Mouse (Mus musculus) stomach, embryonic 14.5 days (tissue): ENCODE data around the gene Klhl11. TPM values are rescaled to one million over a fixed set of nuclear protein-coding genes. Genes with fewer than 3 reads are reported as not detected.
A peak's percentile ranks its signal among the peaks of the same experiment; 100 is the strongest.

ENCODE experiments used
- ATAC-seq: fragments of 200-750 bp; cut with Nextera tagmentation; 2 replicates; pipeline ENCODE4 v1.8.0; 2017; ENCODE audit warnings: low read depth, moderate TSS enrichment; ENCODE audit not compliant: insufficient number of reproducible peaks, insufficient read depth, low FRiP score
- H3K27ac ChIP-seq: fragments of 300-500 bp; sonication (generic); 2 replicates; pipeline ENCODE4 v1.5.1; 2014; ENCODE audit warnings: mild to moderate bottlenecking, low read length, moderate library complexity, mixed read lengths
- H3K27me3 ChIP-seq: fragments of 300-500 bp; sonication (generic); 2 replicates; pipeline ENCODE4 v1.6.1; 2014; ENCODE audit warnings: low read length, control low read depth, mixed read lengths; ENCODE audit not compliant: control insufficient read depth, insufficient read depth
- H3K36me3 ChIP-seq: fragments of 300-500 bp; sonication (generic); 2 replicates; pipeline ENCODE4 v1.6.1; 2014; ENCODE audit warnings: mild to moderate bottlenecking, control low read depth, low read length, moderate library complexity, mixed read lengths; ENCODE audit not compliant: control insufficient read depth, insufficient read depth
- H3K4me1 ChIP-seq: fragments of 300-500 bp; sonication (generic); 2 replicates; pipeline ENCODE4 v1.6.1; 2014; ENCODE audit warnings: low read length, control low read depth, mixed read lengths; ENCODE audit not compliant: control insufficient read depth, insufficient read depth
- H3K4me2 ChIP-seq: fragments of 300-500 bp; sonication (generic); replicated peaks from 2 replicates; pipeline ENCODE4 v1.6.1; 2014; ENCODE audit warnings: low read depth, low read length, control low read depth
- H3K4me3 ChIP-seq: fragments of 300-500 bp; sonication (generic); 2 replicates; pipeline ENCODE4 v1.5.1; 2014; ENCODE audit warnings: low read depth, low read length, control low read depth
- H3K9ac ChIP-seq: fragments of 300-500 bp; sonication (generic); replicated peaks from 2 replicates; pipeline ENCODE4 v1.6.1; 2014; ENCODE audit warnings: low read depth, mild to moderate bottlenecking, control low read depth, low read length, moderate library complexity, mixed read lengths
- H3K9me3 ChIP-seq: fragments of 300-500 bp; sonication (generic); 2 replicates; pipeline ENCODE4 v1.6.1; 2016; ENCODE audit warnings: low read depth, low read length, control low read depth; ENCODE audit not compliant: control insufficient read depth
- WGBS: fragments of 180-500 bp; shearing (Covaris S2); extraction: QIAGEN DNeasy Blood & Tissue Kit; methylation state at CpG from one replicate; pipeline ENCODE4 v1.1.7; 2014; 5-methylcytosine and 5-hydroxymethylcytosine counted together
- polyA plus RNA-seq: library from polyadenylated mRNA; unstranded; fragments of >200 nt; fragmentation: Nextera tagmentation; extraction: Ambion mirVana; gene quantifications from 2 replicates; pipeline ENCODE4 v1.2.1, GENCODE M21; 2014

Gene Klhl11
- polyA plus RNA-seq, 1 experiment from 2014 or later: 11.2 TPM

GRCm38 (mm10) chr11:100462699-100463098 lies 9.8 kb downstream of the Klhl11 start:
- Histone ChIP-seq H3K4me3 (no peak overlapping the region), H3K4me2 (no peak overlapping the region), H3K27me3 (no peaks in the 10 kb centered on the region), H3K9ac (no peak overlapping the region), H3K27ac (no peak overlapping the region), H3K36me3 (peaks cover 27% of the 10 kb centered on the region), H3K9me3 (no peaks in the 10 kb centered on the region), H3K4me1 (no peaks in the 10 kb centered on the region)
- WGBS: 91% methylated on average over 10 of the region's 10 CpGs
- ATAC-seq: no peak

GRCm38 (mm10) chr11:100457711-100458110 lies 14.8 kb downstream of the Klhl11 start:
- no peak overlapping the region for H3K4me3 ChIP-seq
- no peak for ATAC-seq
- 80% methylated on average over 5 of the region's 5 CpGs for WGBS
- H3K27me3 ChIP-seq: no peaks in the 10 kb centered on the region
- no peaks in the 10 kb centered on the region for H3K4me1 ChIP-seq
- H3K9ac ChIP-seq: no peak overlapping the region
- no peaks in the 10 kb centered on the region for H3K9me3 ChIP-seq
- peaks cover 18% of the 10 kb centered on the region for H3K36me3 ChIP-seq
- no peak overlapping the region for H3K4me2 ChIP-seq
- H3K27ac ChIP-seq: no peak overlapping the region

GRCm38 (mm10) chr11:100457247-100457646 lies 15.3 kb downstream of the Klhl11 start:
- Histone ChIP-seq H3K27ac (no peak overlapping the region), H3K4me3 (no peak overlapping the region), H3K4me2 (no peak overlapping the region), H3K9ac (no peak overlapping the region), H3K9me3 (no peaks in the 10 kb centered on the region), H3K36me3 (peaks cover 15% of the 10 kb centered on the region), H3K27me3 (no peaks in the 10 kb centered on the region), H3K4me1 (no peaks in the 10 kb centered on the region)
- ATAC-seq: no peak
- 72% methylated on average over 4 of the region's 4 CpGs for WGBS

GRCm38 (mm10) chr11:100442625-100443024 lies 29.9 kb downstream of the Klhl11 start:
- Histone ChIP-seq H3K4me2 (no peak overlapping the region), H3K27me3 (no peaks in the 10 kb centered on the region), H3K27ac (no peak overlapping the region), H3K4me1 (peaks cover 7% of the 10 kb centered on the region; the same call in 1 of the 2 replicates), H3K36me3 (peaks cover 5% of the 10 kb centered on the region; the same call in 1 of the 2 replicates), H3K4me3 (no peak overlapping the region), H3K9me3 (no peaks in the 10 kb centered on the region), H3K9ac (no peak overlapping the region)
- WGBS: 80% methylated on average over 6 of the region's 6 CpGs
- no peak for ATAC-seq

- Histone ChIP-seq H3K4me2 (peak within 1 kb of the TSS; percentile 72), H3K27me3 (no peaks in the 10 kb centered on the region), H3K4me1 (peaks cover 7% of the 10 kb centered on the region; the same call in 1 of the 2 replicates), H3K36me3 (peaks cover 8% of the 10 kb centered on the region; the same call in 1 of the 2 replicates), H3K4me3 (peak within 1 kb of the TSS; percentile 67), H3K27ac (0 out of 2 replicates have a peak within 1 kb of the TSS, but pooled peaks have one; percentile 7), H3K9me3 (no peaks in the 10 kb centered on the region), H3K9ac (peak within 1 kb of the TSS; percentile 81)
- WGBS: 88% methylated on average over 8 of the region's 8 CpGs
- no peak for ATAC-seq
These were observed 30.7 kb downstream of the Klhl11 start, which contains the start of the genes Nt5c3b and Klhl10 for GRCm38 (mm10) chr11:100441797-100442196. Nt5c3b (minus strand) TSS chr11:100441808. Klhl10 (plus strand) TSS chr11:100441917.

GRCm38 (mm10) chr11:100440691-100441522 lies 31.6 kb downstream of the Klhl11 start:
- Histone ChIP-seq H3K36me3 (peaks cover 14% of the 10 kb centered on the region; the same call in 1 of the 2 replicates), H3K27ac (0 out of 2 replicates have a peak overlapping the region, but pooled peaks have one; percentile 7), H3K9ac (peak overlapping the region; percentile 81), H3K4me2 (peak overlapping the region; percentile 72), H3K9me3 (no peaks in the 10 kb centered on the region), H3K4me3 (peak overlapping the region; percentile 67), H3K4me1 (peaks cover 7% of the 10 kb centered on the region; the same call in 1 of the 2 replicates), H3K27me3 (no peaks in the 10 kb centered on the region)
- peak; percentile 95 for ATAC-seq
- WGBS: 1% methylated on average over 52 of the region's 52 CpGs

DNA sequence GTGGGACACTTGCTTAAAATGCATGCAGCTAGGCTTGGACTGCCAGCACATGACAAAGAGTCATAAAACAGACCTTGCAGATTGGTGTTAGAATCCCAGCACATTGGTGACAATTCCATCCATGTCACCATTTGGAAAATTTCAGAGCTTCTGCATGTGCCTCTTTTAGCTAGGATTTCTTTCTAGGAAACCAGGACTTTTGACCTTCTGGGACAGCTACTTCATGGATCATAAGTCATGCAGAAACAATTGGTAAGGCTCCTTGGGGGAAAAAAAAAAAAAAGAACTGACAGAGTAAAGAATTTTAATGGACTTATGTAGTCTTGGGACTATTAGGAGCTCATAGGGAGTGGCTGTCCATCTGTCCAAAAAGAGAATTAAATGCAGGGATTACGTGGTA lies 34.6 kb downstream of the Klhl11 start:
- no peak overlapping the region for H3K9ac ChIP-seq
- peaks cover 7% of the 10 kb centered on the region; the same call in 1 of the 2 replicates for H3K4me1 ChIP-seq
- no peak overlapping the region for H3K27ac ChIP-seq
- no peaks in the 10 kb centered on the region for H3K27me3 ChIP-seq
- no peaks in the 10 kb centered on the region for H3K9me3 ChIP-seq
- no peak overlapping the region for H3K4me2 ChIP-seq
- H3K4me3 ChIP-seq: no peak overlapping the region
- ATAC-seq: no peak
- 79% methylated on average over 1 of the region's 1 CpGs for WGBS
- peaks cover 17% of the 10 kb centered on the region; the same call in 1 of the 2 replicates for H3K36me3 ChIP-seq

GRCm38 (mm10) chr11:100435678-100436246 lies 36.8 kb downstream of the Klhl11 start:
- Histone ChIP-seq H3K9ac (no peak overlapping the region), H3K4me3 (no peak overlapping the region), H3K27me3 (no peaks in the 10 kb centered on the region), H3K36me3 (peaks cover 17% of the 10 kb centered on the region; the same call in 1 of the 2 replicates), H3K27ac (no peak overlapping the region), H3K4me2 (no peak overlapping the region), H3K4me1 (peaks cover 7% of the 10 kb centered on the region; the same call in 1 of the 2 replicates), H3K9me3 (no peaks in the 10 kb centered on the region)
- WGBS: 81% methylated on average over 9 of the region's 9 CpGs
- no peak for ATAC-seq
